Mouse (Mus musculus) limb, embryonic 15.5 days (tissue): Measurements from ENCODE around the gene Ubl7. TPM values are rescaled to one million over a fixed set of nuclear protein-coding genes. Genes with fewer than 3 reads are reported as not detected.

ENCODE experiments used
- ATAC-seq: fragments of 200-750 bp; cut with Nextera tagmentation; 2 replicates; pipeline ENCODE4 v1.8.0; 2017; ENCODE audit warnings: low read depth, moderate TSS enrichment; ENCODE audit not compliant: insufficient number of reproducible peaks, low FRiP score, low TSS enrichment
- H3K27ac ChIP-seq: fragments of 300-500 bp; sonication (generic); 2 replicates; pipeline ENCODE4 v1.5.1; 2015; ENCODE audit warnings: moderate library complexity, mild to moderate bottlenecking, inconsistent platforms
- H3K27me3 ChIP-seq: fragments of 300-500 bp; sonication (generic); 2 replicates; pipeline ENCODE4 v1.6.1; 2015; ENCODE audit warnings: inconsistent platforms
- H3K36me3 ChIP-seq: fragments of 300-500 bp; sonication (generic); 2 replicates; pipeline ENCODE4 v1.6.1; 2015; ENCODE audit warnings: inconsistent platforms
- H3K4me1 ChIP-seq: fragments of 300-500 bp; sonication (generic); 2 replicates; pipeline ENCODE4 v1.6.1; 2015; ENCODE audit warnings: inconsistent platforms
- H3K4me2 ChIP-seq: fragments of 300-500 bp; sonication (generic); 2 replicates; pipeline ENCODE4 v1.6.1; 2015; ENCODE audit warnings: mild to moderate bottlenecking, inconsistent platforms
- H3K4me3 ChIP-seq: fragments of 300-500 bp; sonication (generic); 2 replicates; pipeline ENCODE4 v1.5.1; 2015; ENCODE audit warnings: mild to moderate bottlenecking, inconsistent platforms
- H3K9ac ChIP-seq: fragments of 300-500 bp; sonication (generic); 2 replicates; pipeline ENCODE4 v1.6.1; 2015; ENCODE audit warnings: inconsistent platforms
- H3K9me3 ChIP-seq: fragments of 300-500 bp; sonication (generic); 2 replicates; pipeline ENCODE4 v1.6.1; 2016; ENCODE audit warnings: inconsistent platforms
- WGBS: fragments of 180-500 bp; shearing (Covaris S2); methylation state at CpG from one replicate; pipeline ENCODE4 v1.1.7; 2015; 5-methylcytosine and 5-hydroxymethylcytosine counted together
- polyA plus RNA-seq: library from polyadenylated mRNA; unstranded; fragments of >200 nt; fragmentation: Nextera tagmentation; extraction: Ambion mirVana; gene quantifications from 2 replicates; pipeline ENCODE4 v1.2.1, GENCODE M21; 2015

Ubl7 gene
- polyA plus RNA-seq, 1 experiment from 2014 or later = 107 TPM

DNA sequence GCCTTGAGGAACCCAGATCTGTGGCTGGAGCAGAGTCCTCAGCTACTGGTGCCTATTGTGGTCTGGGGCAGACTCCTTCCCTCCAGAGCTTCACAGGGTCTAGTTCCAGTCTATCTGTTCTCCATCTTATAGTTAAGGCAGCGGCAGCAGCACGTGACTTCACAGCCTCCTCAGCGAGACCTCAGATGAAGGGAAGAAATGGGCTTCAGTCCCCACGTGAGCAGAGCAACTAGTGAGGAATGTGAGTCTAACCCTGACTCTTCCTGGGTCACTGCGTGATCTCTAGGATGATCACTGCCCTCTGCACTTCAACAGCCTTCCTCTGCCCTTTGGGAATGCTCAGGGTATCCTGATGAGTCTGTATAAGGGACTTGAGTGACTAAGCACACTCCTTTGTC lies 53.2 kb downstream of the Ubl7 start:
- no peak overlapping the region for H3K4me2 ChIP-seq
- no peak overlapping the region for H3K4me3 ChIP-seq
- no peak overlapping the region for H3K9ac ChIP-seq
- ATAC-seq = no peak
- H3K27me3 ChIP-seq = no peaks in the 10 kb centered on the region
- no peaks in the 10 kb centered on the region for H3K9me3 ChIP-seq
- no peaks in the 10 kb centered on the region for H3K4me1 ChIP-seq
- no peak overlapping the region for H3K27ac ChIP-seq
- 80% methylated on average over 5 of the region's 5 CpGs for WGBS
- no peaks in the 10 kb centered on the region for H3K36me3 ChIP-seq

DNA sequence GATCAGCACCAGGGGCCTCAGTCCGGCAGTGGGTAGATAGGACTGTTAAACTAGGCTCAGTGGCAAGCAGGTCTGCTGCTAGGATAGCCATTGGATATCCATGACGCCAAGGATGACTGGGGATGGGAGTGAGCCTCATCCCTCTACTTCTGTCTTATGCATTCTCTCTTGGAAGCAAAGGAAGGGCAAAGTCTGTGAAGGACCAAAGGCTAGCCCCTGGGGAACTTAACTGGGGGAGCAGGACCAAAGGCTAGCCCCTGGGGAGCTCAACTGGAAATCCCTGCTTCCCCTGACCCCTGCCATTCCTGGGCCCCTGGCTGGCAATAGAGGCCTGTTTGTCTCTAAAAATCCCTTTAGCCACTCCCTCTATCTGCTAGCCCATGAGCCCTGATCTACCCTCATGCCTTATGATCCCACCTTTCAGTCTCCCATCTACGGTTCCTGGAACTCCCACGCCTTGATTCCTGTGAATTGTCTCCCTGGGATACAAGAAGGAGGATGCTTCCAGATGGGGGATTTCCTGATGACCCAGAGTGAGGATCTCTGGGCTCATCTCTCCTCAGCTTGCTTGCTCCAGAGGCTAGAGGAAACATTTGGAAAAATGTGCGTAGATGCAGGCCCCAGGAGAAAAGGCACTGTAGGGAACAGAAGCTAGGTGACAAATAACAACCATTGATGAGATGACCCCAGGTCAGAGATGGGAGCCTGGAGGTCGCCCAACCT lies 53.9 kb downstream of the Ubl7 start:
- Histone ChIP-seq H3K9ac (no peak overlapping the region), H3K27me3 (no peaks in the 10 kb centered on the region), H3K4me3 (no peak overlapping the region), H3K9me3 (no peaks in the 10 kb centered on the region), H3K36me3 (no peaks in the 10 kb centered on the region), H3K27ac (no peak overlapping the region), H3K4me2 (no peak overlapping the region), H3K4me1 (no peaks in the 10 kb centered on the region)
- no peak for ATAC-seq
- WGBS = 82% methylated on average over 6 of the region's 6 CpGs

DNA sequence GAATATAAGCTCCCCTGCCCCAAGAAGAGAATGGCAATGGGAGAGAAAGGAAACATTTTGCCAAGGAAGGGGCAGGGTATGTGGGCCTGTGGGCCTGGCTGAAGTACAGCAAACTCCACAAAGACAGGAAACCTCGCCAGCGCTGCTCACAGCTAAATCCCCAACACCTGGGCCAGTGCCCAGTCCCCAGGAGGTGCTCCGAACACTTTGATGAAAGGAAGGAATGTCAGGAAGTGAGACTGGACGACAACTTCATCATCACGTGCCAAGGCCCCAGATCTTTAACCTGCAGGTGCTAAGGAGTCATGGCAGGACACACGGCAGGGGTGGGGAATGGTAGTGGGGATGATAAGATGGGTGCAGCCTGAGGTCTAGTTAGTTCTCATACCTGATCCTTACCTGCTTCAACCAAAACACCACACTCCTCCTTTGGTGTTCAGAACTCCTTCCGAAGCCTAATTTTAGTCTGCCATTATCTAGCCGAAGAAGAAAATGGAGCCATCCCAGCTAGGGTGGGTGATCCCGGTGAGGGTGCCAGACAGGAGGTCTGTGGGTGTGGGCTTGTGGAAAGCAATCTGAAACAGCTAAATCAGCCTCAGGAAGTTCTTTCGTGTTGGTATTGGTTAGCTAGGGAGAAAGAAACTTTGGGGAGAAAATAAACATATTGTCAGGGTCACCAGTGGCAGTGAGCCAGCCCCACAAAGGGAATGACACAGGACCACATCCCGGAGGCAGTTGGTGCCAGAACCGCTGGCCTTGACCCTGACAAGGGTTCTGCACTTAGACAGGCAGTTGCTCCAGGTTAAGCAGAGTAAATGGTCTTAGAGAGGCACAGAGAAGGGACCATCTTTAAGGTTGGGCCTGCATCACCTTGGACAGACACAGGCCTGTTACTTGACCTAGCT lies 54.8 kb downstream of the Ubl7 start:
- no peak overlapping the region for H3K4me3 ChIP-seq
- H3K36me3 ChIP-seq = no peaks in the 10 kb centered on the region
- H3K9ac ChIP-seq = no peak overlapping the region
- no peaks in the 10 kb centered on the region for H3K9me3 ChIP-seq
- H3K27me3 ChIP-seq = no peaks in the 10 kb centered on the region
- ATAC-seq = no peak
- WGBS = 54% methylated on average over 12 of the region's 12 CpGs
- 0 out of 2 replicates have a peak, but pooled peaks cover 3% of the 10 kb centered on the region for H3K4me1 ChIP-seq
- H3K4me2 ChIP-seq = no peak overlapping the region
- H3K27ac ChIP-seq = no peak overlapping the region

GRCm38 (mm10) chr9:57967237-57967960 lies 56.6 kb downstream of the Ubl7 start:
- no peak overlapping the region for H3K27ac ChIP-seq
- no peaks in the 10 kb centered on the region for H3K9me3 ChIP-seq
- no peaks in the 10 kb centered on the region for H3K36me3 ChIP-seq
- no peak for ATAC-seq
- no peak overlapping the region for H3K4me2 ChIP-seq
- no peak overlapping the region for H3K9ac ChIP-seq
- 78% methylated on average over 14 of the region's 14 CpGs for WGBS
- H3K4me3 ChIP-seq = no peak overlapping the region
- H3K4me1 ChIP-seq = peaks cover 10% of the 10 kb centered on the region
- H3K27me3 ChIP-seq = no peaks in the 10 kb centered on the region

DNA sequence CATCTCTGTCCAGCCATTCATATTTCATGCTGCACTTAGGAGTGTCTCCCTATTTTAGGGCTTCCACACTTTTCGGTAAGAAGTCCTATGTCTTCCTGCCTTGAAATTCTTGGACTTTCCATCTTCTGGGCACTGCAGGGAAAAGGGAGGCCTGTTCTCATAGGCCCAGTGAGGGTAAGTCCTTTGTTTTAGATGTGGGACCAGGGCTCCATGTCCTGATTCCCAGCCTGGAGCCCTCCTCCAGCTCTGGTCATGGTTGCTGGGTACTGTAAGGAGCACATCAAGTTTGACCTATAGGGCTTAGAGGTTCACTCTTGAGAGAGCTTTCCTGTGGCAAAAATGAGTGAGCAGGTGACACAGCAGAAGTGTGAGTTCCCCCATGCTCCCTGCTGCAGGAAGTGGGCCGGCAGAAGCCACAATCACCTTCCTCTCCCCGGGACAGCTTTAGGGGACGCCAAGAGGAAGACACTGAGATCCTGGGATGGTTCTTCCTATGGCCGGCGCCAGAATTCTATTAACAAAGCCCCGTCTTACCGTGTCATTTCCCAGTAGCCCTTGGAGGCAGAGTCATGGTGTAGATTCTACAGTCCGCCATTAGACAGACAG lies 57.5 kb downstream of the Ubl7 start:
- H3K36me3 ChIP-seq = no peaks in the 10 kb centered on the region
- no peak overlapping the region for H3K4me3 ChIP-seq
- no peak overlapping the region for H3K9ac ChIP-seq
- no peak overlapping the region for H3K4me2 ChIP-seq
- ATAC-seq = no peak
- no peaks in the 10 kb centered on the region for H3K9me3 ChIP-seq
- no peaks in the 10 kb centered on the region for H3K27me3 ChIP-seq
- peaks cover 19% of the 10 kb centered on the region for H3K4me1 ChIP-seq
- 81% methylated on average over 9 of the region's 9 CpGs for WGBS
- no peak overlapping the region for H3K27ac ChIP-seq

DNA sequence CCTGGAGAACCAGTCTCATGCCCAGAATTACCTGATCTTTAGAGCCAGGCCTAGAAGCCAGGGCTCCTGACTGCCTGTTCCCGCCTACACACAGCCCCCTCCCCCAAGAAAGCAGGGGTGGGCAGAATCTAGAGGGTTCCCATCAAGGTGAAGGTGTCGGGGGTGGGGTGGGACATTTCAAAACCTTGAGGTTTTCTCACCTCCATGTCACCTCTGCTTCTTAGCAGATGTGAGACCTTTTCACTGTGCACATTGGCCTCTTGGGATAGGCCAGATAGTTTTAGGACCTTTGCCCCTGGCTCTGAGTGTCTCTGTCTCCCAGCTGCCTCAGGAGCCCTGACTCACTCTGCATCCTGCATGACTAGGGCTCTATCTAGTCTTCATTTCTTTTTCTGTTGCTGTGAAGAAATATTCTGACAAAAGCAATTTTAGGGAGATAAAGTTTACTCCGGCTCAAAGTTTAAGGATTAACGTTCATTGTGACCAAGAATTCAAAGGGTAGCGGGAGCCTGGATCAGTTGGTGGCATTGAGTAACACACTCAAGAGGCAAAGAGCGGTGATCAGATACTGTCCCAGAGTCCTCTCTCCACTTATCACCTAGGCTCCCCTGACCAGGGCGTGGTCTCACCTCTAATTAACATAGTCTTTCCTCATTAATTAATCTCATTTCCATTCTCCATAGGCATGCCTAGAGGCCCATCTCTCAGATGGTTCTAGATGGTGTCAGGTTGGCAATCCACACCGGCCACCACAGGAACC lies 58.2 kb downstream of the Ubl7 start:
- Histone ChIP-seq H3K4me2 (no peak overlapping the region), H3K4me3 (no peak overlapping the region), H3K4me1 (peaks cover 23% of the 10 kb centered on the region), H3K27ac (no peak overlapping the region), H3K27me3 (no peaks in the 10 kb centered on the region), H3K9me3 (no peaks in the 10 kb centered on the region), H3K9ac (no peak overlapping the region), H3K36me3 (no peaks in the 10 kb centered on the region)
- 87% methylated on average over 8 of the region's 8 CpGs for WGBS
- ATAC-seq = no peak

GRCm38 (mm10) chr9:57969736-57970495 lies 59.1 kb downstream of the Ubl7 start:
- 69% methylated on average over 11 of the region's 11 CpGs for WGBS
- Histone ChIP-seq H3K4me3 (no peak overlapping the region), H3K4me1 (peaks cover 23% of the 10 kb centered on the region), H3K27ac (no peak overlapping the region), H3K4me2 (no peak overlapping the region), H3K36me3 (no peaks in the 10 kb centered on the region), H3K27me3 (no peaks in the 10 kb centered on the region), H3K9ac (no peak overlapping the region), H3K9me3 (no peaks in the 10 kb centered on the region)
- no peak for ATAC-seq

DNA sequence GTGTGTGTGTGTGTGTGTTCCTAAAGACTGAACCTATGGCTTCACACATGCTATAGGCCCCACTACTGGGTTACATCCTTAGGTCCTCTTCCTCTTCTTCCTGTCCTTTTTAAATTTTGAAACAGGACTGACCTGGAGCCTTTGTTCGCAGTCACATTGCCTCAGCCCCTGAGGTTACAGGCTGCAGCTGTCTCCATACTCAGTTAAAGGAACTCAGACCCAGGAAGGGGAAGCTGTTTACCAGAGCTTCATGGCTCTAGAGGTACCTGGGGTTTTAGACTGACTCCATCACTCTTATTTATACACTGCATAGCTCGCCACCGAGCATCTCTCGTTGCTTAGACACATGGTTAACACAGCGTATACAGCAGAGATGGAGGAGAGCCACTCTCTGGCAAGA lies 60.6 kb downstream of the Ubl7 start:
- H3K9ac ChIP-seq = no peak overlapping the region
- no peak for ATAC-seq
- H3K4me2 ChIP-seq = no peak overlapping the region
- H3K9me3 ChIP-seq = no peaks in the 10 kb centered on the region
- H3K36me3 ChIP-seq = no peaks in the 10 kb centered on the region
- H3K27ac ChIP-seq = no peak overlapping the region
- H3K27me3 ChIP-seq = no peaks in the 10 kb centered on the region
- H3K4me3 ChIP-seq = no peak overlapping the region
- WGBS = 87% methylated on average over 5 of the region's 5 CpGs
- H3K4me1 ChIP-seq = peaks cover 23% of the 10 kb centered on the region

GRCm38 (mm10) chr9:57972141-57972591 lies 61.4 kb downstream of the Ubl7 start:
- H3K4me2 ChIP-seq = no peak overlapping the region

GRCm38 (mm10) chr9:57972776-57973439 lies 62.1 kb downstream of the Ubl7 start:
- 44% methylated on average over 9 of the region's 9 CpGs for WGBS
- H3K4me2 ChIP-seq = no peak overlapping the region
- H3K36me3 ChIP-seq = no peaks in the 10 kb centered on the region
- no peaks in the 10 kb centered on the region for H3K27me3 ChIP-seq
- H3K4me3 ChIP-seq = no peak overlapping the region
- H3K4me1 ChIP-seq = peaks cover 23% of the 10 kb centered on the region
- H3K27ac ChIP-seq = no peak overlapping the region
- ATAC-seq = no peak
- no peaks in the 10 kb centered on the region for H3K9me3 ChIP-seq
- H3K9ac ChIP-seq = no peak overlapping the region

More at GRCm38 (mm10) chr9:57972141-57972591, 61.4 kb downstream of the Ubl7 start:
- ATAC-seq = no peak
- Histone ChIP-seq H3K9me3 (no peaks in the 10 kb centered on the region), H3K4me1 (peaks cover 23% of the 10 kb centered on the region), H3K36me3 (no peaks in the 10 kb centered on the region), H3K27me3 (no peaks in the 10 kb centered on the region), H3K9ac (no peak overlapping the region), H3K27ac (no peak overlapping the region), H3K4me3 (no peak overlapping the region)
- 50% methylated on average over 9 of the region's 9 CpGs for WGBS
